Mouse (Mus musculus) limb, embryonic 11.5 days (tissue): ENCODE results near the gene Cdc42bpb. TPM values are rescaled to one million over a fixed set of nuclear protein-coding genes. Genes with fewer than 3 reads are reported as not detected.

ENCODE experiments used
- ATAC-seq: fragments of 200-750 bp; cut with Nextera tagmentation; 2 replicates; pipeline ENCODE4 v1.8.0; 2017; ENCODE audit warnings: low read depth; ENCODE audit not compliant: insufficient number of reproducible peaks, low FRiP score, low TSS enrichment
- DNase-seq: peaks from one replicate; pipeline ENCODE4 v3.0.0-alpha.2; 2015; ENCODE audit warnings: low spot score
- H3K27ac ChIP-seq: fragments of 300-500 bp; sonication (generic); replicated peaks from 2 replicates; pipeline ENCODE4 v1.5.1; 2014; ENCODE audit warnings: low read depth, mild to moderate bottlenecking, low read length
- H3K27me3 ChIP-seq: fragments of 300-500 bp; sonication (generic); 2 replicates; pipeline ENCODE4 v1.6.1; 2014; ENCODE audit warnings: mild to moderate bottlenecking, low read length, mixed read lengths; ENCODE audit not compliant: control insufficient read depth, insufficient read depth
- H3K36me3 ChIP-seq: fragments of 300-500 bp; sonication (generic); 2 replicates; pipeline ENCODE4 v1.6.1; 2014; ENCODE audit warnings: mild to moderate bottlenecking, low read length, moderate library complexity, mixed read lengths; ENCODE audit not compliant: control insufficient read depth, insufficient read depth
- H3K4me1 ChIP-seq: fragments of 300-500 bp; sonication (generic); 2 replicates; pipeline ENCODE4 v1.6.1; 2014; ENCODE audit warnings: low read length, mixed read lengths; ENCODE audit not compliant: control insufficient read depth, insufficient read depth
- H3K4me2 ChIP-seq: fragments of 300-500 bp; sonication (generic); 2 replicates; pipeline ENCODE4 v1.6.1; 2014; ENCODE audit warnings: low read depth, mild to moderate bottlenecking, moderate library complexity; ENCODE audit not compliant: severe bottlenecking
- H3K4me3 ChIP-seq: fragments of 300-500 bp; sonication (generic); 2 replicates; pipeline ENCODE4 v1.5.1; 2014; ENCODE audit warnings: low read depth, low read length
- H3K9ac ChIP-seq: fragments of 300-500 bp; sonication (generic); 2 replicates; pipeline ENCODE4 v1.6.1; 2014; ENCODE audit warnings: mild to moderate bottlenecking, low read length
- H3K9me3 ChIP-seq: fragments of 300-500 bp; sonication (generic); 2 replicates; pipeline ENCODE4 v1.6.1; 2016; ENCODE audit warnings: low read length; ENCODE audit not compliant: control insufficient read depth
- WGBS: fragments of 180-500 bp; shearing (Covaris S2); extraction: QIAGEN DNeasy Blood & Tissue Kit; methylation state at CpG from one replicate; pipeline ENCODE4 v1.1.7; 2014; 5-methylcytosine and 5-hydroxymethylcytosine counted together
- polyA plus RNA-seq: library from polyadenylated mRNA; unstranded; fragments of >200 nt; fragmentation: Nextera tagmentation; extraction: Ambion mirVana; gene quantifications from 2 replicates; pipeline ENCODE4 v1.2.1, GENCODE M21; 2014

Gene Cdc42bpb
- 30.4 and 30.9 TPM in 2 replicates for polyA plus RNA-seq

GRCm38 (mm10) chr12:111377376-111377973 is at the start of gene Cdc42bpb:
TSS of gene Cdc42bpb (minus strand) at chr12:111377718.
- peaks cover 7% of the 10 kb centered on the region for H3K4me1 ChIP-seq
- peak within 1 kb of the TSS; percentile 76 for H3K27ac ChIP-seq
- peak within 1 kb of the TSS; percentile 75 for H3K4me2 ChIP-seq
- no peaks in the 10 kb centered on the region for H3K9me3 ChIP-seq
- ATAC-seq (peak; percentile 93), DNase-seq (peak; percentile 92)
- H3K36me3 ChIP-seq: no peaks in the 10 kb centered on the region
- H3K9ac ChIP-seq: peak within 1 kb of the TSS; percentile 90
- no peaks in the 10 kb centered on the region for H3K27me3 ChIP-seq
- under 1% methylated on average over 76 of the region's 94 CpGs for WGBS
- peak within 1 kb of the TSS; percentile 82 for H3K4me3 ChIP-seq

- DNase-seq (peak; percentile 98), ATAC-seq (no peak)
- H3K4me1 ChIP-seq: peaks cover 29% of the 10 kb centered on the region
- 17% methylated on average over 29 of the region's 29 CpGs for WGBS
- H3K36me3 ChIP-seq: no peaks in the 10 kb centered on the region
- no peak overlapping the region for H3K4me3 ChIP-seq
- H3K4me2 ChIP-seq: no peak overlapping the region
- H3K27ac ChIP-seq: no peak overlapping the region
- H3K9me3 ChIP-seq: no peaks in the 10 kb centered on the region
- H3K27me3 ChIP-seq: peaks cover 83% of the 10 kb centered on the region
- no peak overlapping the region for H3K9ac ChIP-seq
Measured at GRCm38 (mm10) chr12:111425789-111426460, 48.4 kb upstream of the Cdc42bpb start.

- no peak for ATAC-seq
- H3K4me3 ChIP-seq: no peak overlapping the region
- H3K4me1 ChIP-seq: peaks cover 25% of the 10 kb centered on the region
Measured at GRCm38 (mm10) chr12:111425258-111425657, 47.7 kb upstream of the Cdc42bpb start.

GRCm38 (mm10) chr12:111424547-111424946 is 47.0 kb upstream of the Cdc42bpb start:
- no peaks in the 10 kb centered on the region for H3K9me3 ChIP-seq
- H3K4me2 ChIP-seq: no peak overlapping the region
- peaks cover 69% of the 10 kb centered on the region for H3K27me3 ChIP-seq
- no peak for ATAC-seq
- H3K9ac ChIP-seq: no peak overlapping the region
- no peak for DNase-seq
- H3K27ac ChIP-seq: no peak overlapping the region
- H3K4me1 ChIP-seq: peaks cover 21% of the 10 kb centered on the region
- H3K36me3 ChIP-seq: no peaks in the 10 kb centered on the region
- WGBS: 12% methylated on average over 9 of the region's 9 CpGs
- H3K4me3 ChIP-seq: no peak overlapping the region

More at GRCm38 (mm10) chr12:111425258-111425657, 47.7 kb upstream of the Cdc42bpb start:
- H3K9ac ChIP-seq: no peak overlapping the region
- 4% methylated on average over 15 of the region's 15 CpGs for WGBS
- no peak overlapping the region for H3K4me2 ChIP-seq
- H3K27me3 ChIP-seq: peaks cover 76% of the 10 kb centered on the region
- H3K9me3 ChIP-seq: no peaks in the 10 kb centered on the region
- peak; percentile 92 for DNase-seq
- no peak overlapping the region for H3K27ac ChIP-seq
- H3K36me3 ChIP-seq: no peaks in the 10 kb centered on the region

- Histone ChIP-seq H3K4me3 (peak overlapping the region; percentile 20), H3K9me3 (no peaks in the 10 kb centered on the region), H3K27ac (no peak overlapping the region), H3K27me3 (peaks cover 61% of the 10 kb centered on the region), H3K4me1 (peaks cover 15% of the 10 kb centered on the region), H3K36me3 (no peaks in the 10 kb centered on the region), H3K9ac (no peak overlapping the region), H3K4me2 (peak overlapping the region; percentile 42)
- peak; percentile 51 for DNase-seq
- WGBS: 4% methylated on average over 43 of the region's 43 CpGs
- ATAC-seq: no peak
Measured at GRCm38 (mm10) chr12:111423570-111424129, 46.1 kb upstream of the Cdc42bpb start.

GRCm38 (mm10) chr12:111422852-111423251 is 45.3 kb upstream of the Cdc42bpb start:
- DNase-seq (no peak), ATAC-seq (no peak)
- peaks cover 55% of the 10 kb centered on the region for H3K27me3 ChIP-seq
- no peaks in the 10 kb centered on the region for H3K36me3 ChIP-seq
- H3K4me1 ChIP-seq: peaks cover 11% of the 10 kb centered on the region; the same call in 1 of the 2 replicates
- no peak overlapping the region for H3K4me3 ChIP-seq
- whole genome bisulfite sequencing: 34% methylated on average over 5 of the region's 5 CpGs
- no peak overlapping the region for H3K4me2 ChIP-seq
- no peak overlapping the region for H3K9ac ChIP-seq
- H3K27ac ChIP-seq: no peak overlapping the region
- H3K9me3 ChIP-seq: no peaks in the 10 kb centered on the region

- ATAC-seq (no peak), DNase-seq (no peak)
- H3K4me3 ChIP-seq: no peak overlapping the region
- no peaks in the 10 kb centered on the region for H3K9me3 ChIP-seq
- H3K36me3 ChIP-seq: no peaks in the 10 kb centered on the region
- no peak overlapping the region for H3K9ac ChIP-seq
- peaks cover 47% of the 10 kb centered on the region for H3K27me3 ChIP-seq
- no peak overlapping the region for H3K4me2 ChIP-seq
- no peak overlapping the region for H3K27ac ChIP-seq
- peaks cover 21% of the 10 kb centered on the region; the same call in 1 of the 2 replicates for H3K4me1 ChIP-seq
- WGBS: 57% methylated on average over 7 of the region's 7 CpGs
Measured at GRCm38 (mm10) chr12:111420946-111421709, 43.6 kb upstream of the Cdc42bpb start.

GRCm38 (mm10) chr12:111419918-111420317 is 42.4 kb upstream of the Cdc42bpb start:
- no peak overlapping the region for H3K4me2 ChIP-seq
- peaks cover 38% of the 10 kb centered on the region for H3K27me3 ChIP-seq
- no peaks in the 10 kb centered on the region for H3K9me3 ChIP-seq
- H3K4me1 ChIP-seq: peaks cover 21% of the 10 kb centered on the region; the same call in 1 of the 2 replicates
- ATAC-seq: no peak
- no peak for DNase-seq
- WGBS: 73% methylated on average over 5 of the region's 5 CpGs
- no peak overlapping the region for H3K4me3 ChIP-seq
- no peak overlapping the region for H3K9ac ChIP-seq
- no peak overlapping the region for H3K27ac ChIP-seq
- H3K36me3 ChIP-seq: no peaks in the 10 kb centered on the region
